Mouse (Mus musculus) CH12.LX (cell line): ENCODE data around the gene Apom. TPM values are rescaled to one million over a fixed set of nuclear protein-coding genes. Genes with fewer than 3 reads are reported as not detected.

Source experiments
- DNase-seq: peaks from one replicate; pipeline ENCODE4 v3.0.0-alpha.2; 2013; ENCODE audit errors: extremely low read depth
- H3K27ac ChIP-seq: 2 replicates; pipeline ENCODE4 v1.5.1; 2012; ENCODE audit warnings: low read depth, mild to moderate bottlenecking, control low read depth, moderate library complexity; ENCODE audit not compliant: insufficient read depth
- H3K27me3 ChIP-seq: replicated peaks from 2 replicates; pipeline ENCODE3; 2012; ENCODE audit warnings: inconsistent platforms
- H3K36me3 ChIP-seq, 2 experiments: replicated peaks in 1 of 2; 2 replicates each; pipeline versions ENCODE3 to v1.6.1; 2012; ENCODE audit warnings: inconsistent platforms in 1 of 2, low read length in 1 of 2, mild to moderate bottlenecking in 1 of 2, mixed read lengths in 1 of 2, moderate library complexity in 1 of 2; ENCODE audit not compliant: control insufficient read depth in 1 of 2, insufficient read depth in 1 of 2
- H3K4me1 ChIP-seq, 2 experiments: 2 replicates each; pipeline ENCODE4 v1.6.1; 2012; ENCODE audit warnings: inconsistent platforms in 1 of 2, moderate library complexity in 1 of 2; ENCODE audit not compliant: insufficient read depth in 2 of 2, control insufficient read depth in 1 of 2
- H3K4me2 ChIP-seq: 2 replicates; pipeline ENCODE4 v1.6.1; 2012; ENCODE audit warnings: low read depth, mild to moderate bottlenecking, control low read depth; ENCODE audit not compliant: poor library complexity, insufficient read depth, severe bottlenecking
- H3K4me3 ChIP-seq, 3 experiments: fragments of 150-350 bp in 1 of 3; sonication (generic) in 1 of 3; replicated peaks in 1 of 3; 2 replicates each; pipeline versions ENCODE3 to v1.5.1; 2011 to 2012; ENCODE audit warnings: low read depth in 2 of 3, low read length in 2 of 3, mild to moderate bottlenecking in 2 of 3, moderate library complexity in 2 of 3, control low read depth in 1 of 3, improper control_type of control experiment in 1 of 3, inconsistent platforms in 1 of 3, mixed read lengths in 1 of 3; ENCODE audit not compliant: poor library complexity in 1 of 3
- H3K79me2 ChIP-seq: replicated peaks from 2 replicates; pipeline ENCODE4 v1.6.1; 2012; ENCODE audit warnings: mild to moderate bottlenecking, moderate library complexity; ENCODE audit not compliant: control insufficient read depth, poor library complexity, insufficient read depth, severe bottlenecking; ENCODE audit errors: extremely low read depth
- H3K9ac ChIP-seq: 2 replicates; pipeline ENCODE4 v1.6.1; 2012; ENCODE audit warnings: low read depth, mild to moderate bottlenecking, control low read depth, moderate library complexity; ENCODE audit not compliant: insufficient read depth
- H3K9me3 ChIP-seq: replicated peaks from 2 replicates; pipeline ENCODE3; 2012; ENCODE audit warnings: low read length, inconsistent platforms, mixed read lengths
- CHD1 ChIP-seq: IDR thresholded peaks from 2 replicates; pipeline ENCODE4 v1.6.1; 2012; ENCODE audit warnings: low read depth, low read length, improper control_type of control experiment, inconsistent platforms
- CTCF ChIP-seq, 2 experiments: IDR thresholded peaks in 1 of 2; conservative IDR thresholded peaks in 1 of 2; 2 replicates each; pipeline ENCODE4 v1.5.1; 2011 to 2012; ENCODE audit warnings: low read depth in 2 of 2, low read length in 2 of 2, improper control_type of control experiment in 1 of 2, inconsistent platforms in 1 of 2, mild to moderate bottlenecking in 1 of 2, moderate library complexity in 1 of 2
- E2F4 ChIP-seq: IDR thresholded peaks from 2 replicates; pipeline ENCODE4 v1.6.1; 2011; ENCODE audit warnings: low read depth, low read length, improper control_type of control experiment; ENCODE audit not compliant: insufficient replicate concordance
- EP300 ChIP-seq: IDR thresholded peaks from 2 replicates; pipeline ENCODE4 v1.6.1; 2011; ENCODE audit warnings: low read length, improper control_type of control experiment
- IRF4 ChIP-seq: IDR thresholded peaks from 2 replicates; pipeline ENCODE4 v1.6.1; 2014; ENCODE audit warnings: low read depth, mild to moderate bottlenecking, inconsistent platforms, low read length, improper control_type of control experiment
- JUN ChIP-seq: IDR thresholded peaks from 2 replicates; pipeline ENCODE4 v1.6.1; 2011; ENCODE audit warnings: low read depth, mild to moderate bottlenecking, low read length, improper control_type of control experiment, moderate library complexity; ENCODE audit not compliant: insufficient read depth
- JUND ChIP-seq: conservative IDR thresholded peaks from 2 replicates; pipeline ENCODE4 v1.6.1; 2011; ENCODE audit warnings: low read depth, low read length, improper control_type of control experiment
- KAT2A ChIP-seq: IDR thresholded peaks from 2 replicates; pipeline ENCODE4 v1.6.1; 2012; ENCODE audit warnings: low read length, improper control_type of control experiment, inconsistent platforms; ENCODE audit not compliant: insufficient replicate concordance
- MAX ChIP-seq: IDR thresholded peaks from 2 replicates; pipeline ENCODE4 v1.6.1; 2011; ENCODE audit warnings: low read length, improper control_type of control experiment
- MAZ ChIP-seq: IDR thresholded peaks from 2 replicates; pipeline ENCODE4 v1.6.1; 2012; ENCODE audit warnings: low read depth, mild to moderate bottlenecking, inconsistent platforms, low read length, improper control_type of control experiment, moderate library complexity
- MEF2A ChIP-seq: IDR thresholded peaks from 2 replicates; pipeline ENCODE4 v1.6.1; 2014; ENCODE audit warnings: low read depth, mild to moderate bottlenecking, inconsistent platforms, low read length, improper control_type of control experiment, borderline replicate concordance
- MYC ChIP-seq: IDR thresholded peaks from 2 replicates; pipeline ENCODE4 v1.6.1; 2011; ENCODE audit warnings: low read depth, mild to moderate bottlenecking, improper control_type of control experiment, low read length
- NRF1 ChIP-seq: IDR thresholded peaks from 2 replicates; pipeline ENCODE4 v1.6.1; 2014; ENCODE audit warnings: low read depth, mild to moderate bottlenecking, inconsistent platforms, low read length, improper control_type of control experiment, moderate library complexity
- RAD21 ChIP-seq: IDR thresholded peaks from 2 replicates; pipeline ENCODE4 v1.6.1; 2011; ENCODE audit warnings: low read depth, mild to moderate bottlenecking, low read length, improper control_type of control experiment, moderate library complexity
- SMC3 ChIP-seq: IDR thresholded peaks from 2 replicates; pipeline ENCODE4 v1.6.1; 2011; ENCODE audit warnings: low read depth, low read length, improper control_type of control experiment
- ZNF384 ChIP-seq: IDR thresholded peaks from 2 replicates; pipeline ENCODE4 v1.6.1; 2012; ENCODE audit warnings: low read depth, low read length, improper control_type of control experiment, inconsistent platforms
- dilution Hi-C: fragments of 300-500 bp; cut with MboI; formaldehyde crosslinking; loops from 2 replicates; pipeline ENCODE4 v1.14.3; 2020; ENCODE audit warnings: low sequenced_read_pairs; ENCODE audit not compliant: extremely low pct_unique_long_range_greater_than_20kb, extremely low pct_ligation_motif_present
- in situ Hi-C: fragments of 300-500 bp; cut with MboI; formaldehyde crosslinking; loops from 3 replicates; pipeline ENCODE4 v1.14.3; 2019; ENCODE audit warnings: low sequenced_read_pairs, low pct_ligation_motif_present, low pct_unique_long_range_greater_than_20kb, mixed read lengths
- polyA plus RNA-seq: library from polyadenylated mRNA; unstranded; fragments of >175 nt; gene quantifications from 2 replicates; pipeline ENCODE4 v1.2.1, GENCODE M21; 2012; ENCODE audit warnings: low read depth; ENCODE audit not compliant: insufficient read length
- total RNA-seq, 2 experiments: library from RNA; depleted of rRNA; stranded (reverse); fragments of 300-350 nt in 1 of 2; fragments of >200 nt in 1 of 2; gene quantifications; 2 replicates each; pipeline ENCODE4 v1.2.3; 2012 to 2014

The Apom gene
- total and polyA plus RNA-seq, 3 experiments: 0.39 TPM; not detected in 2

- no peak overlapping the region for H3K27ac ChIP-seq
- H3K9ac ChIP-seq: no peak overlapping the region
- peaks cover 31% of the 10 kb centered on the region for H3K79me2 ChIP-seq
- H3K27me3 ChIP-seq: no peaks in the 10 kb centered on the region
- no peak for TF ChIP-seq MEF2A
- no peak for TF ChIP-seq CTCF (conservative IDR thresholded peaks at IDR 0.05 in 1 of 2, IDR thresholded peaks at IDR 0.05 in 1 of 2; ENCODE audit: low read depth in 2 of 2, low read length in 2 of 2)
- no peak for TF ChIP-seq NRF1
- TF ChIP-seq E2F4: no peak
- TF ChIP-seq RAD21: no peak
- no peak for TF ChIP-seq JUND
- no peak for TF ChIP-seq IRF4
- no peak for TF ChIP-seq MAZ
- TF ChIP-seq EP300: no peak
- no peak for TF ChIP-seq MYC
- TF ChIP-seq, all 38 proteins: peak for 0
- H3K4me3 ChIP-seq: no peak overlapping the region
- peaks cover 83 to 97% of the 10 kb centered on the region in 2 experiments for H3K36me3 ChIP-seq
- no peak for DNase-seq
- peaks cover 7% of the 10 kb centered on the region for H3K9me3 ChIP-seq
- dilution Hi-C loops (no loop called here), in situ Hi-C loops (no loop called here)
- H3K4me1 ChIP-seq: peaks cover 0 to 6% of the 10 kb centered on the region in 2 experiments; a peak in 2 of 4 replicates
- H3K4me2 ChIP-seq: no peak overlapping the region
Observed at GRCm38 (mm10) chr17:35141971-35142370, 10.1 kb upstream of the Apom start.

- in situ Hi-C loops: no loop called here
- Histone ChIP-seq H3K9me3 (peaks cover 7% of the 10 kb centered on the region), H3K9ac (no peak overlapping the region), H3K4me3 (no peak overlapping the region), H3K27me3 (no peaks in the 10 kb centered on the region), H3K27ac (no peak overlapping the region), H3K36me3 (peaks cover 70 to 83% of the 10 kb centered on the region in 2 experiments), H3K4me2 (no peak overlapping the region), H3K4me1 (peaks cover 0 to 15% of the 10 kb centered on the region in 2 experiments; a peak in 3 of 4 replicates), H3K79me2 (peaks cover 45% of the 10 kb centered on the region)
- dilution Hi-C loops: no loop called here
- TF ChIP-seq MAX (no peak), KAT2A (no peak), ZNF384 (no peak), IRF4 (no peak), CHD1 (no peak), SMC3 (no peak), JUN (no peak)
- DNase-seq: no peak
Observed at GRCm38 (mm10) chr17:35140490-35140996, 8.7 kb upstream of the Apom start.
